Mouse (Mus musculus) neutrophil, adult 59 days (primary cell): Measurements from ENCODE around the gene Otos. TPM values are rescaled to one million over a fixed set of nuclear protein-coding genes. Genes with fewer than 3 reads are reported as not detected.

Source experiments
- total RNA-seq, 2 experiments: library from RNA; stranded (reverse); gene quantifications; 1 replicate in 1 of 2; 2 replicates in 1 of 2; pipeline ENCODE4 v1.2.4; 2023

Gene Otos
- 1 to 10 TPM; 5.0 to 5.6 TPM for total RNA-seq

DNA sequence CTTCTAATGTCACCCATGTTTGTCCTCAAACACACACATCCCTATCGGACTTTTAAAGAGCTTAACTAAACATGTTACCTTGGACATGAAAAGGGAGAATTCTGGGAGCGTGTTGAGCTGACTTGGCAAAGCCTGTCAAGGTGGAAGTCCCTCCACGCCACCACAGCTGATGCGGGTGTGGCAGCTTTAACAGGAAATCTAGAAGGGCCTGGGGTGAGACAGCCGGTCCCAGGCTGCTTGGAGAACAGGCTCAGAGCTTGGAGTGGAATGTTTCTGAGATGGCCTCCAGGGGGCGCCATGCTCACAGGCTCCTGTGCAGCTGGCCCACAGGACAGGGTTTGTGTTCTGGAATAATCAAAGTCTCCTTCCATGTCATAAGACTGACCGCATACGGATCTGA lies at the start of gene Otos:
Gene Otos (minus strand): TSS at position 169 of the 400 bp plus-strand sequence.

DNA sequence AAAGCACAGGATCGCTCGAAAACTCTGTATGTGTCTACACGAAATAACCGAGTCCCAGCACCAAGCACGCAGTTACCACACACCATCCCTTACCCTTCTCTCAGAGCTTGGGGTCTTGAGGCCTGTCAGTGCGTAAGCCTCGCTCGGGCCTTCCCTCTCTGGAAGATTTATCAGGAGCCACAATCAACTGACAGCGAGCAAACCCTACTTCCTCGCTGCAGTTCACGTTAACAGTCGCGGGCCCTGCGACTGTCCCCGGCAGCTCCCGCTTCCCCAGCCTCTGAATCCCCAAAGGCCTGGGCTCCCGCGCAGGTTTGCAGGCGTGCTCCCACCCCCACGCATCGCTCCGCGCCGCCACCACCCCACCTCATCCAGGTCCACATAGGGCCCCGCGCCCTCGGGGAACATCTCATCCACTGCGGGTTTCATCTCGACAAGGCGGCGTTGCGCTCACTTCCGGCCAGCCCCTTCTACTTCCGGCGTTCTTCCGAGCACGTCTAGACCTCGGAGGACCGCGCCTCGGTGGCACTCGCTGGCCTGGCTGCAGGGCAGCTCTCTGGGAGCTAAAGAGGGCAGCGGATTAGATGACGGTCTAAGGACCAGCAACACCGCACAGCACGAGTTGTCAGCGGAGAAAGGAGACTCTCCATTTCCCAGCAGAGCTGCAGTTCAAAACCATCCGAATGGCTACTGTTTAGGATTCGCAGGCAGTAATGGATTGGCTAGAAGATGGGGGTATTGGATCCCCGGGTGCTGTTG lies 6.9 kb downstream of the Otos start, which contains the start of gene Cops9:
Gene Cops9 (minus strand): TSS at position 472 of the 759 bp plus-strand sequence.

DNA sequence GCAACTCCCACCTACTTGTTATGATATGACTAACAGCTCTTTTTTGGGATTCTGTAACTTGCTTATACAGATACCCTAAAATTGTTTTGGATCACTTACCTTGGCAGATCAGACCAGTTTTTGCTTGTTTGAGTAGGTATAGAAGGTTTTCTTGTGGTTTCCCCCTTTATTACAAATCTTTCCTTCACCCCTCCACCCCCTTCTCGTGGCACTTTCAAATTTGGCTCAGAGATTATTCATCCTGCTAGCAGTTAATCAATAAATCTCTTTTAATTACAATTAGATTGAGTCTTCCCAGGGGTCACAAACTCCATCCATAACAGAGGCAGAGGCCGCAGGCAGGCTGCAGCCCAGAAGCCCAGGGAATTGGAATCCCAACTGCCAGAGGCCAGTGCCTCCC lies 31.2 kb downstream of the Otos start, which contains the start of gene Olfr12:
Gene Olfr12 (plus strand): TSS at position 301 of the 400 bp plus-strand sequence.

DNA sequence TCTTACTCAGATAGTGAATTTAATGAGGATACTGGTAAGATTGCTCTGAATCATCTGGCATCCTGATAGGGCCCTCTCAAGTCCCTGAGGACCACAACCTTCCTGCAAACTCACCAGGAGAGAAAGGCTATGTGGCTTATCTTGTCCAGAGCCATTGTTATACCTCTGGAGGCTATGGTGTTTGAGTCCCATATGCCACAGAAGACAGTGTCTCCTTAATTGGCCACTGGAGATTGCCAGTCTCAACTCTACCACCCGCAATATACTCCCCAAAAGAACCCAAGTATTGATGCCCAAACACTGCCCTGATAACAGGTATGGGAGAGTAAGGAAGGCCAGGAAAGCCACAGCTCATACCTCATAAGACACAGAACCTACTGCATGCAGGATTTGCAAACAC lies 43.2 kb downstream of the Otos start, which contains the start of gene Olfr1410:
Gene Olfr1410 (plus strand): TSS at position 301 of the 400 bp plus-strand sequence.

Other genes with a start within 250 kb of the Otos start
- gene Ndufa10, start 175.0 kb downstream of the Otos start, total RNA-seq: 10 to 100 TPM; 56.8 to 85.1 TPM
- gene Olfr1416, start 163.7 kb downstream of the Otos start, total RNA-seq: not detected
- not detected for gene Olfr1415, start 152.7 kb downstream of the Otos start, total RNA-seq
- gene Olfr1414, start 130.2 kb downstream of the Otos start, total RNA-seq: not detected
- gene Olfr1413, start 77.5 kb downstream of the Otos start, total RNA-seq: not detected
- not detected for gene Olfr1412, start 63.1 kb downstream of the Otos start, total RNA-seq
- not detected for gene Olfr1411, start 54.4 kb downstream of the Otos start, total RNA-seq
- gene Olfr1410, start 43.1 kb downstream of the Otos start, total RNA-seq: not detected
- not detected for gene Olfr12, start 31.1 kb downstream of the Otos start, total RNA-seq
- 100 to 1,000 TPM; 117 to 121 TPM for gene Cops9, start 6.9 kb downstream of the Otos start, total RNA-seq
- 10 to 100 TPM; 34.0 TPM for gene Gpc1, start 182.8 kb upstream of the Otos start, total RNA-seq